Mouse (Mus musculus): ENCODE measurements at regions not wholly inside any gene's neighbourhood (a gene's known extent, or its start where the extent isn't known, plus 50 kb on each side); places are given as distances from the start of the nearest gene placed in this dataset.

- TF ChIP-seq CTCF (IDR thresholded peaks at IDR 0.05; ENCODE audit: low read depth): no peak
- no peak for TF ChIP-seq EP300 (IDR thresholded peaks at IDR 0.05; ENCODE audit: low read depth)
These were observed 1605.4 kb downstream of the 4930444P10Rik start for GRCm38 (mm10) chr1:14487708-14488127.
